Mouse (Mus musculus): Measurements from ENCODE around the gene Tmem174.

DNA sequence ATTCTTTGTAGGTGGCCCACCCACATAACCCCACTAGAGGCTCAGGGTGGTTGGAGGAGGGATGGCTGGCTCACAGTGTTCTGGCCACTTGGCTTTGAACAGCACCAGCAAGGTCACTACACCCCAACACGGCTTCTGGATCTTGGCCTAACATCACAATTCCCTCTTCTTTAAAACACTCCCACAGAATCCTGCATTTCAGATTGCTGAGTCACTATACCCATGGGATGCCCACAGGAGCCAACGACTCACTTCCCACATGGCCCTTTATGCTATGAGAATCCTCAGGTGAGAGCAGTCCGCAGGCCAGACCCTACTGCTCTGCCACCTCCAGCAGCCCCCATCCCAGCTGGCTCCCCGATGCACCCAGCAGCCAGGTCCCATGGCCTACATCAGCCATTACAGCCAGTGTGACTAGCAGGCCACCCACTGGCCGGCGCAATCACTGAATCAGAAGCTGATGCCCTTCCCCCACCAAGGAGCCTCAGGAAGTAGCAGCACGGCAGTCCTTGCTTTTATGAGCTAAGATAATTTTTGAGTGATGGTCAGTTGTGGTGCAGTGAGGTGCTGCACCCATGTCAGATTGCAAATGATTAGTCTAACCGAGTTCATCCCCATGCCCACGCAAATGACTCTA is 4.8 kb downstream of the Tmem174 start:
- TF ChIP-seq CTCF (IDR thresholded peaks at IDR 0.05), result no peak
- TF ChIP-seq POLR2A (IDR thresholded peaks at IDR 0.05; ENCODE audit: insufficient read depth, low read depth, low read length), result no peak

All from heart, adult 2 months (tissue).